Mouse (Mus musculus) liver, embryonic 15.5 days (tissue): ENCODE data around the gene Taok2. TPM values are rescaled to one million over a fixed set of nuclear protein-coding genes. Genes with fewer than 3 reads are reported as not detected.
"Not testable (repeated sequence)": the region's sequence is repeated elsewhere in the genome, so short reads cannot be mapped to it uniquely, and the experiment has no call there.

Source experiments
- ATAC-seq: fragments of 200-750 bp; cut with Nextera tagmentation; 2 replicates; pipeline ENCODE4 v1.8.0; 2017; ENCODE audit warnings: moderate number of reproducible peaks, mild to moderate bottlenecking, moderate library complexity; ENCODE audit not compliant: insufficient read depth
- H3K27ac ChIP-seq: fragments of 300-500 bp; sonication (generic); replicated peaks from 2 replicates; pipeline ENCODE4 v1.5.1; 2015; ENCODE audit warnings: mild to moderate bottlenecking, inconsistent platforms
- H3K27me3 ChIP-seq: fragments of 300-500 bp; sonication (generic); 2 replicates; pipeline ENCODE4 v1.6.1; 2015; ENCODE audit warnings: mild to moderate bottlenecking, inconsistent platforms
- H3K36me3 ChIP-seq: fragments of 300-500 bp; sonication (generic); replicated peaks from 2 replicates; pipeline ENCODE4 v1.6.1; 2015; ENCODE audit warnings: moderate library complexity, mild to moderate bottlenecking, inconsistent platforms
- H3K4me1 ChIP-seq: fragments of 300-500 bp; sonication (generic); replicated peaks from 2 replicates; pipeline ENCODE4 v1.6.1; 2015; ENCODE audit warnings: inconsistent platforms
- H3K4me2 ChIP-seq: fragments of 300-500 bp; sonication (generic); 2 replicates; pipeline ENCODE4 v1.6.1; 2015; ENCODE audit warnings: moderate library complexity, mild to moderate bottlenecking, inconsistent platforms
- H3K4me3 ChIP-seq: fragments of 300-500 bp; sonication (generic); replicated peaks from 2 replicates; pipeline ENCODE4 v1.5.1; 2015; ENCODE audit warnings: mild to moderate bottlenecking, inconsistent platforms
- H3K9ac ChIP-seq: fragments of 300-500 bp; sonication (generic); 2 replicates; pipeline ENCODE4 v1.6.1; 2015; ENCODE audit warnings: moderate library complexity, mild to moderate bottlenecking, inconsistent platforms
- H3K9me3 ChIP-seq: fragments of 300-500 bp; sonication (generic); replicated peaks from 2 replicates; pipeline ENCODE4 v1.6.1; 2016; ENCODE audit warnings: inconsistent platforms
- WGBS: fragments of 180-500 bp; shearing (Covaris S2); methylation state at CpG from one replicate; pipeline ENCODE4 v1.1.7; 2015; ENCODE audit warnings: mixed read lengths; ENCODE audit not compliant: insufficient replicate concordance; 5-methylcytosine and 5-hydroxymethylcytosine counted together
- polyA plus RNA-seq: library from polyadenylated mRNA; unstranded; fragments of >200 nt; fragmentation: Nextera tagmentation; extraction: Ambion mirVana; gene quantifications from 2 replicates; pipeline ENCODE4 v1.2.1, GENCODE M21; 2015

Gene Taok2
- polyA plus RNA-seq, 1 experiment from 2014 or later = 11.3 TPM

- no peaks in the 10 kb centered on the region for H3K36me3 ChIP-seq
These were observed 21.1 kb upstream of the Taok2 start for GRCm38 (mm10) chr7:126905590-126905989.

GRCm38 (mm10) chr7:126899781-126900180 is 15.3 kb upstream of the Taok2 start:
- not testable (repeated sequence) for ATAC-seq, H3K4me3 ChIP-seq, H3K36me3 ChIP-seq, H3K9me3 ChIP-seq, H3K9ac ChIP-seq, H3K27ac ChIP-seq, H3K27me3 ChIP-seq, H3K4me2 ChIP-seq
- H3K4me1 ChIP-seq = peaks cover 24% of the 10 kb centered on the region
- WGBS = 77% methylated on average over 9 of the region's 9 CpGs

More at GRCm38 (mm10) chr7:126905590-126905989, 21.1 kb upstream of the Taok2 start:
- ATAC-seq = no peak
- Histone ChIP-seq H3K4me1 (peaks cover 4% of the 10 kb centered on the region), H3K27ac (no peak overlapping the region), H3K4me2 (no peak overlapping the region), H3K9me3 (no peaks in the 10 kb centered on the region), H3K27me3 (peaks cover 3% of the 10 kb centered on the region; the same call in 1 of the 2 replicates), H3K9ac (no peak overlapping the region), H3K4me3 (no peak overlapping the region)
- WGBS = 27% methylated on average over 3 of the region's 3 CpGs

GRCm38 (mm10) chr7:126898102-126898990 is 13.8 kb upstream of the Taok2 start:
- Histone ChIP-seq H3K4me2 (peak overlapping the region; percentile 83), H3K4me1 (peaks cover 24% of the 10 kb centered on the region), H3K27ac (peak overlapping the region; percentile 78), H3K9ac (peak overlapping the region; percentile 72), H3K36me3 (0 out of 2 replicates have a peak, but pooled peaks cover 2% of the 10 kb centered on the region), H3K27me3 (peaks cover 3% of the 10 kb centered on the region; the same call in 1 of the 2 replicates), H3K9me3 (no peaks in the 10 kb centered on the region), H3K4me3 (peak overlapping the region; percentile 67)
- 11% methylated on average over 37 of the region's 37 CpGs for WGBS
- peak; percentile 93 for ATAC-seq

GRCm38 (mm10) chr7:126897390-126898101 is 13.0 kb upstream of the Taok2 start:
- peak overlapping the region; percentile 72 for H3K9ac ChIP-seq
- peak overlapping the region; percentile 78 for H3K27ac ChIP-seq
- no peaks in the 10 kb centered on the region for H3K9me3 ChIP-seq
- H3K36me3 ChIP-seq = peaks cover 2% of the 10 kb centered on the region; the same call in 1 of the 2 replicates
- peaks cover 24% of the 10 kb centered on the region for H3K4me1 ChIP-seq
- H3K27me3 ChIP-seq = peaks cover 3% of the 10 kb centered on the region; the same call in 1 of the 2 replicates
- H3K4me2 ChIP-seq = peak overlapping the region; percentile 83
- 4% methylated on average over 16 of the region's 16 CpGs for WGBS
- ATAC-seq = peak; percentile 66
- H3K4me3 ChIP-seq = peak overlapping the region; percentile 67

- peak overlapping the region; percentile 83 for H3K4me2 ChIP-seq
- H3K36me3 ChIP-seq = peaks cover 3% of the 10 kb centered on the region; the same call in 1 of the 2 replicates
- peaks cover 3% of the 10 kb centered on the region; the same call in 1 of the 2 replicates for H3K27me3 ChIP-seq
- peak overlapping the region; percentile 61 for H3K27ac ChIP-seq
- ATAC-seq = no peak
- 69% methylated on average over 5 of the region's 5 CpGs for WGBS
- peaks cover 24% of the 10 kb centered on the region for H3K4me1 ChIP-seq
- peak overlapping the region; percentile 72 for H3K9ac ChIP-seq
- H3K9me3 ChIP-seq = no peaks in the 10 kb centered on the region
- peak overlapping the region; percentile 67 for H3K4me3 ChIP-seq
These were observed 12.4 kb upstream of the Taok2 start for GRCm38 (mm10) chr7:126896912-126897311.

- Histone ChIP-seq H3K4me2 (no peak overlapping the region), H3K9ac (no peak overlapping the region), H3K4me3 (no peak overlapping the region), H3K36me3 (peaks cover 25% of the 10 kb centered on the region), H3K4me1 (peaks cover 19% of the 10 kb centered on the region), H3K9me3 (no peaks in the 10 kb centered on the region), H3K27me3 (no peaks in the 10 kb centered on the region), H3K27ac (no peak overlapping the region)
- ATAC-seq = no peak
- 46% methylated on average over 7 of the region's 7 CpGs for WGBS
These were observed 4.3 kb upstream of the Taok2 start for GRCm38 (mm10) chr7:126888852-126889251.

GRCm38 (mm10) chr7:126887281-126887680 is 2.8 kb upstream of the Taok2 start:
- WGBS = 75% methylated on average over 5 of the region's 5 CpGs
- Histone ChIP-seq H3K9ac (no peak overlapping the region), H3K4me3 (no peak overlapping the region), H3K9me3 (no peaks in the 10 kb centered on the region), H3K4me1 (peaks cover 34% of the 10 kb centered on the region), H3K27ac (no peak overlapping the region), H3K36me3 (peaks cover 25% of the 10 kb centered on the region), H3K27me3 (no peaks in the 10 kb centered on the region), H3K4me2 (no peak overlapping the region)
- no peak for ATAC-seq

- Histone ChIP-seq H3K36me3 (peaks cover 23% of the 10 kb centered on the region), H3K9ac (peak overlapping the region; percentile 92), H3K9me3 (no peaks in the 10 kb centered on the region), H3K4me2 (peak overlapping the region; percentile 91), H3K27ac (peak overlapping the region; percentile 92), H3K4me3 (peak overlapping the region; percentile 91), H3K27me3 (no peaks in the 10 kb centered on the region), H3K4me1 (peaks cover 47% of the 10 kb centered on the region)
- ATAC-seq = no peak
- WGBS = under 1% methylated on average over 15 of the region's 15 CpGs
These were observed 747 bp downstream of the Taok2 start for GRCm38 (mm10) chr7:126883731-126884181.

GRCm38 (mm10) chr7:126881040-126881439 is 3.5 kb downstream of the Taok2 start:
- Histone ChIP-seq H3K36me3 (peaks cover 47% of the 10 kb centered on the region), H3K9ac (no peak overlapping the region), H3K4me1 (peaks cover 49% of the 10 kb centered on the region), H3K27ac (no peak overlapping the region), H3K27me3 (no peaks in the 10 kb centered on the region), H3K4me3 (no peak overlapping the region), H3K9me3 (no peaks in the 10 kb centered on the region), H3K4me2 (peak overlapping the region; percentile 91)
- ATAC-seq = no peak
- 37% methylated on average over 6 of the region's 6 CpGs for WGBS

- Histone ChIP-seq H3K4me3 (no peak overlapping the region), H3K4me1 (peaks cover 26% of the 10 kb centered on the region), H3K36me3 (peaks cover 85% of the 10 kb centered on the region), H3K9ac (no peak overlapping the region), H3K4me2 (no peak overlapping the region), H3K27me3 (no peaks in the 10 kb centered on the region), H3K9me3 (no peaks in the 10 kb centered on the region), H3K27ac (no peak overlapping the region)
- no peak for ATAC-seq
- 94% methylated on average over 1 of the region's 1 CpGs for WGBS
These were observed 7.3 kb downstream of the Taok2 start for GRCm38 (mm10) chr7:126877239-126877638.

GRCm38 (mm10) chr7:126870520-126870891 is 14.0 kb downstream of the Taok2 start:
- 81% methylated on average over 2 of the region's 2 CpGs for WGBS

More at GRCm38 (mm10) chr7:126870520-126870891, 14.0 kb downstream of the Taok2 start:
- Histone ChIP-seq H3K9me3 (no peaks in the 10 kb centered on the region), H3K4me2 (no peak overlapping the region), H3K4me3 (no peak overlapping the region), H3K4me1 (peaks cover under 1% of the 10 kb centered on the region; the same call in 1 of the 2 replicates), H3K36me3 (peaks cover 100% of the 10 kb centered on the region), H3K9ac (no peak overlapping the region), H3K27ac (no peak overlapping the region), H3K27me3 (no peaks in the 10 kb centered on the region)
- no peak for ATAC-seq
